Mouse (Mus musculus) liver, embryonic 14.5 days (tissue): ENCODE measurements around the gene Upf3a.

Source experiments
- CTCF ChIP-seq: IDR thresholded peaks from 2 replicates; pipeline ENCODE4 v1.5.1; 2016; ENCODE audit warnings: antibody characterized with exemption, low read depth, control low read depth
- EP300 ChIP-seq: IDR thresholded peaks from 2 replicates; pipeline ENCODE4 v1.6.1; 2016; ENCODE audit warnings: antibody characterized with exemption, low read depth

DNA sequence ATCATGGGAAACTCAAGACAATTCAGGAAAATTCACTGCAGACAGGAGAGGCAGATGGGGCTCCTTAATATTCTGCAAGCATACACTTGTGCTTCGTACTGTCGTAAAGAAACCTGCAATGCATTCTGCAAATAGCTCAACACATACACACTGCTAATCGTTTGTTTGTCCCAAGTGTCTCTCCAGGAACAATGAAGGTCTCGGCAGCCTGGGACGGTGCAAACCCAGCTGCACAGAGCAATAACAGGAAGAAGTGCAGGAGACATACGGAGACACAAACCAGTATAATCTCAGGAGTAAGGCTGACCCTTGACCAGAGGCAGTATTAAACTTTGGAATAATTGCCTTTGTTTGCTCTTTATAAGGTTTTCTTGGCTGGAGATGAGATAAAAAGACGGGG lies 28.9 kb upstream of the Upf3a start:
- TF ChIP-seq CTCF (no peak), EP300 (no peak)
